Mouse (Mus musculus) bone marrow, adult 2 months (tissue): ENCODE results near the gene Rhbdf1.

Experiments
- CTCF ChIP-seq: fragments of 200-500 bp; IDR thresholded peaks from 2 replicates; pipeline ENCODE4 v1.5.1; 2011; ENCODE audit warnings: low read length, control low read depth; ENCODE audit not compliant: control insufficient read depth, insufficient read depth
- POLR2A ChIP-seq: fragments of 200-500 bp; IDR thresholded peaks from 2 replicates; pipeline ENCODE4 v1.6.1; 2011; ENCODE audit warnings: low read depth, mild to moderate bottlenecking, control low read depth, low read length, borderline replicate concordance; ENCODE audit not compliant: control insufficient read depth

GRCm38 (mm10) chr11:32256146-32256545, 34.0 kb upstream of the Rhbdf1 start:
- TF ChIP-seq POLR2A (no peak), CTCF (no peak)
